Mouse (Mus musculus): ENCODE data around the gene Dtx2. TPM values are rescaled to one million over a fixed set of nuclear protein-coding genes. Genes with fewer than 3 reads are reported as not detected.

Gene Dtx2
- polyA plus RNA-seq, 1 experiment from 2014 or later: 22.9 TPM

GRCm38 (mm10) chr5:135970247-135970646 lies 24.4 kb upstream of the Dtx2 start:
- Histone ChIP-seq H3K4me2 (ENCODE audit: low read length) (no peak overlapping the region), H3K4me3 (ENCODE audit: low read length) (no peak overlapping the region), H3K9me3 (ENCODE audit: control insufficient read depth, low read length) (no peaks in the 10 kb centered on the region), H3K27ac (ENCODE audit: low read depth, low read length) (no peak overlapping the region), H3K36me3 (ENCODE audit: control insufficient read depth, insufficient read depth, low read length) (no peaks in the 10 kb centered on the region), H3K4me1 (ENCODE audit: control insufficient read depth, insufficient read depth, low read depth, low read length) (peaks cover 4% of the 10 kb centered on the region), H3K9ac (ENCODE audit: low read depth, low read length) (no peak overlapping the region), H3K27me3 (replicated peaks; ENCODE audit: control insufficient read depth, insufficient read depth, low read length) (no peaks in the 10 kb centered on the region)
- 80% methylated on average over 6 of the region's 6 CpGs for WGBS
- no peak for ATAC-seq

- Histone ChIP-seq H3K9ac (ENCODE audit: low read depth, low read length) (no peak overlapping the region), H3K4me2 (ENCODE audit: low read length) (no peak overlapping the region), H3K27me3 (replicated peaks; ENCODE audit: control insufficient read depth, insufficient read depth, low read length) (no peaks in the 10 kb centered on the region), H3K4me1 (ENCODE audit: control insufficient read depth, insufficient read depth, low read depth, low read length) (no peaks in the 10 kb centered on the region), H3K4me3 (ENCODE audit: low read length) (no peak overlapping the region), H3K27ac (ENCODE audit: low read depth, low read length) (no peak overlapping the region), H3K9me3 (ENCODE audit: control insufficient read depth, low read length) (no peaks in the 10 kb centered on the region), H3K36me3 (ENCODE audit: control insufficient read depth, insufficient read depth, low read length) (no peaks in the 10 kb centered on the region)
- 92% methylated on average over 7 of the region's 7 CpGs for WGBS
- ATAC-seq: no peak
Measured at GRCm38 (mm10) chr5:135971876-135972275, 22.7 kb upstream of the Dtx2 start.

DNA sequence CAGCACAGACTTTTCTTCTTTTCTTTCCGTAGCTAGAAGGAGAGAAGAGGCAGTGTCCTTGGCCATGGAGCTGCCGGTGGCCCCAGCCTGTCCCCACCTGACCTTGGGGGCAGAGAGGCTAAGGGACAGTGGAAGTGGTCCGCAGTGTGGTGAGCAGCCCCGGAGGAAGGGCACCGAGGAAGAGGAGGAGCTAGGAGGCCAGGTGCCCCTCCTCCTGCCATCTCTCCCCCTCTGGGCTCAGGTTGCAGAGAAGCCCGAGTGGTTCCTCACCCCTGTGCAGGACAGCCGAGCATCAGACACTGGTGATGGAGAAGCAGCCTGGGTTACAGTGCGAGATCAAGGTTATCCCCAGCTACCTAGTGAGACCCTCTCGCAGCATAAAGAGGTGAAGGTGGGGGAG lies 20.2 kb upstream of the Dtx2 start, which contains the start of gene Ssc4d:
Ssc4d (minus strand) TSS at position 167 of the 400 bp plus-strand sequence.
- H3K9me3 ChIP-seq (ENCODE audit: control insufficient read depth, low read length): no peaks in the 10 kb centered on the region
- H3K4me2 ChIP-seq (ENCODE audit: low read length): no peak within 1 kb of the TSS
- no peaks in the 10 kb centered on the region for H3K27me3 ChIP-seq (replicated peaks; ENCODE audit: control insufficient read depth, insufficient read depth, low read length)
- no peaks in the 10 kb centered on the region for H3K4me1 ChIP-seq (ENCODE audit: control insufficient read depth, insufficient read depth, low read depth, low read length)
- no peak for ATAC-seq
- H3K27ac ChIP-seq (ENCODE audit: low read depth, low read length): no peak within 1 kb of the TSS
- no peak within 1 kb of the TSS for H3K4me3 ChIP-seq (ENCODE audit: low read length)
- no peak within 1 kb of the TSS for H3K9ac ChIP-seq (ENCODE audit: low read depth, low read length)
- H3K36me3 ChIP-seq (ENCODE audit: control insufficient read depth, insufficient read depth, low read length): no peaks in the 10 kb centered on the region
- 28% methylated on average over 9 of the region's 9 CpGs for WGBS

DNA sequence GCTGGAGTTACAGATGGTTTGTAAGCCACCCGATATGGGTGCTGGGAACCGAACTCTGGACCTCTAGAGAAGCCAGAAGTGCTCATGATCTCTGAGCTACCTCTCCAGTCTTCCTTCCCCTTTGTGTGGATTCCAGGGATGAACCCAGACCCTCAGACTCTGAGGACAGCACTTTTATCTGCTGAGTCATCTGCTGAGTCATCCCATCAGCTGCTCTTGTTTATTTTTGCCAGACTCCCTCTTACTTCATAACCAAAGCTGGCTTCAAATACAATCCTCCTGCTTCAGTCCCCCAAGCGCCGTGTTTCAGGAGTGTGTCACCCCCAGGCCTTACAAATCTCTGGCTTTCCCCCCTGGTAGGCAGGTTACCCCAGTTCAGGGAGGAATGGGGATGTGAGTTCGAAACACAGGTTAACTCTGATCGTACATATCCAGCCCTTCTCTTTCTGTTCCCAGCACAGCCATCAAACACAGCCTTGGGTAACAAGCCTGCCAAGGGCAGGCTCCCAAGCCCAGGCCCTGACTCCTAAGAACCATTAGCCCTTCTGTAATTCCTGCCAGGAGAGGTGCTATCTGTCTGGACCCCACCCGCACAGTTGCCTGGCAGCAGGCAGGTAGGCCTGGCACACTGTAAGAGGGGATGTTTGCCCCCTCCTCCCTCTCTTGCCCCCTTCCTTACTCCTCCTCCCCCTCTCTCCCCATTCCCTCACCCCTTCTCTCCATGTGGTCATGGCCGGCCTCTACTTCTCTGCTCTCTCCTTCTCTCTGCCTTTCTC lies 18.5 kb upstream of the Dtx2 start:
- no peak for ATAC-seq
- Histone ChIP-seq H3K4me3 (ENCODE audit: low read length) (no peak overlapping the region), H3K27me3 (replicated peaks; ENCODE audit: control insufficient read depth, insufficient read depth, low read length) (no peaks in the 10 kb centered on the region), H3K9ac (ENCODE audit: low read depth, low read length) (no peak overlapping the region), H3K36me3 (ENCODE audit: control insufficient read depth, insufficient read depth, low read length) (no peaks in the 10 kb centered on the region), H3K27ac (ENCODE audit: low read depth, low read length) (no peak overlapping the region), H3K4me1 (ENCODE audit: control insufficient read depth, insufficient read depth, low read depth, low read length) (no peaks in the 10 kb centered on the region), H3K9me3 (ENCODE audit: control insufficient read depth, low read length) (no peaks in the 10 kb centered on the region), H3K4me2 (ENCODE audit: low read length) (no peak overlapping the region)
- WGBS: 94% methylated on average over 8 of the region's 8 CpGs

DNA sequence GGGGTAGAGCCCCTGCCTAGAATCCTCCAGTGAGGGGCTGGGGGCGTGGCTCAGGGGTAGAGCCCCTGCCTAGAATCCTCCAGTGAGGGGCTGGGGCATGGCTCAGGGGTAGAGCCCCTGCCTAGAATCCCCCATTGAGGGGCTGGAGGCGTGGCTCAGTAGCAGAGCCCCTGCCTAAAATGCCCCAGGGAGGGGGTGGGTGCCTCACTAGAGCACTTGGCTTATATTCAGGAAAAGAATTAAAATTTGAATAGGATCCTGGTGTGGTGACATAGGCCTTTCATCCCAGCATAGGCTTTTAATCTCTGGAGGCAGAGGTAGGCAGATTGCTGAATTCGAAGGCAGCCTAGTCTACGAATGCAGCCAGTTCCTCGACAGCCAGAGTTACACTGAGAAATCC lies 15.2 kb upstream of the Dtx2 start:
- Histone ChIP-seq H3K4me3 (ENCODE audit: low read length) (no peak overlapping the region), H3K27me3 (replicated peaks; ENCODE audit: control insufficient read depth, insufficient read depth, low read length) (no peaks in the 10 kb centered on the region), H3K4me2 (ENCODE audit: low read length) (no peak overlapping the region), H3K4me1 (ENCODE audit: control insufficient read depth, insufficient read depth, low read depth, low read length) (no peaks in the 10 kb centered on the region), H3K36me3 (ENCODE audit: control insufficient read depth, insufficient read depth, low read length) (no peaks in the 10 kb centered on the region), H3K9me3 (ENCODE audit: control insufficient read depth, low read length) (no peaks in the 10 kb centered on the region), H3K27ac (ENCODE audit: low read depth, low read length) (no peak overlapping the region), H3K9ac (ENCODE audit: low read depth, low read length) (no peak overlapping the region)
- ATAC-seq: no peak
- WGBS: 84% methylated on average over 5 of the region's 5 CpGs

- Histone ChIP-seq H3K4me3 (ENCODE audit: low read length) (no peak within 1 kb of the TSS), H3K9ac (ENCODE audit: low read depth, low read length) (no peak within 1 kb of the TSS), H3K27me3 (replicated peaks; ENCODE audit: control insufficient read depth, insufficient read depth, low read length) (no peaks in the 10 kb centered on the region), H3K36me3 (ENCODE audit: control insufficient read depth, insufficient read depth, low read length) (no peaks in the 10 kb centered on the region), H3K4me2 (ENCODE audit: low read length) (no peak within 1 kb of the TSS), H3K4me1 (ENCODE audit: control insufficient read depth, insufficient read depth, low read depth, low read length) (no peaks in the 10 kb centered on the region), H3K27ac (ENCODE audit: low read depth, low read length) (no peak within 1 kb of the TSS), H3K9me3 (ENCODE audit: control insufficient read depth, low read length) (no peaks in the 10 kb centered on the region)
- ATAC-seq: no peak
- 67% methylated on average over 8 of the region's 8 CpGs for WGBS
Measured at GRCm38 (mm10) chr5:135979904-135980303, 14.7 kb upstream of the Dtx2 start, which contains the start of gene Zp3. Gene Zp3, plus strand, starts transcription at chr5:135980099.

- no peak overlapping the region for H3K4me3 ChIP-seq (ENCODE audit: low read length)
- H3K9me3 ChIP-seq (ENCODE audit: control insufficient read depth, low read length): no peaks in the 10 kb centered on the region
- WGBS: 37% methylated on average over 6 of the region's 6 CpGs
- H3K36me3 ChIP-seq (ENCODE audit: control insufficient read depth, insufficient read depth, low read length): no peaks in the 10 kb centered on the region
- no peak overlapping the region for H3K9ac ChIP-seq (ENCODE audit: low read depth, low read length)
- ATAC-seq: no peak
- H3K27me3 ChIP-seq (replicated peaks; ENCODE audit: control insufficient read depth, insufficient read depth, low read length): no peaks in the 10 kb centered on the region
- H3K27ac ChIP-seq (ENCODE audit: low read depth, low read length): no peak overlapping the region
- H3K4me1 ChIP-seq (ENCODE audit: control insufficient read depth, insufficient read depth, low read depth, low read length): no peaks in the 10 kb centered on the region
- no peak overlapping the region for H3K4me2 ChIP-seq (ENCODE audit: low read length)
Measured at GRCm38 (mm10) chr5:135982398-135982797, 12.2 kb upstream of the Dtx2 start.

- no peaks in the 10 kb centered on the region for H3K36me3 ChIP-seq (ENCODE audit: control insufficient read depth, insufficient read depth, low read length)
- WGBS: 64% methylated on average over 6 of the region's 6 CpGs
- no peaks in the 10 kb centered on the region for H3K4me1 ChIP-seq (ENCODE audit: control insufficient read depth, insufficient read depth, low read depth, low read length)
- H3K4me2 ChIP-seq (ENCODE audit: low read length): no peak overlapping the region
- no peaks in the 10 kb centered on the region for H3K27me3 ChIP-seq (replicated peaks; ENCODE audit: control insufficient read depth, insufficient read depth, low read length)
- ATAC-seq: no peak
- H3K27ac ChIP-seq (ENCODE audit: low read depth, low read length): no peak overlapping the region
- no peak overlapping the region for H3K4me3 ChIP-seq (ENCODE audit: low read length)
- no peaks in the 10 kb centered on the region for H3K9me3 ChIP-seq (ENCODE audit: control insufficient read depth, low read length)
- no peak overlapping the region for H3K9ac ChIP-seq (ENCODE audit: low read depth, low read length)
Measured at GRCm38 (mm10) chr5:135984546-135985044, 10.0 kb upstream of the Dtx2 start.

DNA sequence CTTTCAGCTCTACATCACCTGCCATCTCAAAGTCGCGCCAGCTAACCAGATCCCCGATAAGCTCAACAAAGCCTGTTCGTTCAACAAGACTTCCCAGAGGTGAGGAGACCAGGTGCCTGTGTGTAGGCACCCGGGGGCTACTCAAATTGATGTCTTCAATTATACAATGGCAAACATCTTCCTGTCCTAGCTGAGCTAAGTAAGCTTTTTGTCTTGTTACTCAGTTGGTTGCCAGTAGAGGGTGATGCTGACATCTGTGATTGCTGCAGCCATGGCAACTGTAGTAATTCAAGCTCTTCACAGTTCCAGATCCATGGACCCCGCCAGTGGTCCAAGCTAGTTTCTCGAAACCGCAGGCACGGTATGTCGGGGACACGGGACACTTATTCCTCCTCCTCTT lies 7.4 kb upstream of the Dtx2 start:
- Histone ChIP-seq H3K4me1 (ENCODE audit: control insufficient read depth, insufficient read depth, low read depth, low read length) (no peaks in the 10 kb centered on the region), H3K4me2 (ENCODE audit: low read length) (no peak overlapping the region), H3K27me3 (replicated peaks; ENCODE audit: control insufficient read depth, insufficient read depth, low read length) (no peaks in the 10 kb centered on the region), H3K36me3 (ENCODE audit: control insufficient read depth, insufficient read depth, low read length) (no peaks in the 10 kb centered on the region), H3K4me3 (ENCODE audit: low read length) (no peak overlapping the region), H3K9ac (ENCODE audit: low read depth, low read length) (no peak overlapping the region), H3K9me3 (ENCODE audit: control insufficient read depth, low read length) (no peaks in the 10 kb centered on the region), H3K27ac (ENCODE audit: low read depth, low read length) (no peak overlapping the region)
- 52% methylated on average over 11 of the region's 11 CpGs for WGBS
- no peak; the same call in 1 of the 2 replicates for ATAC-seq

Measured in hindbrain, embryonic 16.5 days (tissue).